Mouse (Mus musculus): ENCODE measurements around the gene Cxxc4. TPM values are rescaled to one million over a fixed set of nuclear protein-coding genes. Genes with fewer than 3 reads are reported as not detected.
A peak's percentile ranks its signal among the peaks of the same experiment; 100 is the strongest.
"Not testable (repeated sequence)": the region's sequence is repeated elsewhere in the genome, so short reads cannot be mapped to it uniquely, and the experiment has no call there.

The Cxxc4 gene
- under 1 TPM; 0.49 to 0.59 TPM for total RNA-seq (2021)
- long read RNA-seq, experiment 1, result 0 reads
- long read RNA-seq, experiment 2, full-length matches to known transcripts, result 1 of 1 reads
- long read RNA-seq, experiment 2, partial matches to known transcripts, result 0 of 1 reads
- long read RNA-seq, experiment 2, other reads (novel, unspliced or antisense), result 0 of 1 reads

GRCm38 (mm10) chr3:134236414-134237112, at the start of gene Cxxc4:
TSS of gene Cxxc4 (plus strand) at chr3:134236484.
- intact Hi-C loops (cut with DNase I), result no loop called here

DNA sequence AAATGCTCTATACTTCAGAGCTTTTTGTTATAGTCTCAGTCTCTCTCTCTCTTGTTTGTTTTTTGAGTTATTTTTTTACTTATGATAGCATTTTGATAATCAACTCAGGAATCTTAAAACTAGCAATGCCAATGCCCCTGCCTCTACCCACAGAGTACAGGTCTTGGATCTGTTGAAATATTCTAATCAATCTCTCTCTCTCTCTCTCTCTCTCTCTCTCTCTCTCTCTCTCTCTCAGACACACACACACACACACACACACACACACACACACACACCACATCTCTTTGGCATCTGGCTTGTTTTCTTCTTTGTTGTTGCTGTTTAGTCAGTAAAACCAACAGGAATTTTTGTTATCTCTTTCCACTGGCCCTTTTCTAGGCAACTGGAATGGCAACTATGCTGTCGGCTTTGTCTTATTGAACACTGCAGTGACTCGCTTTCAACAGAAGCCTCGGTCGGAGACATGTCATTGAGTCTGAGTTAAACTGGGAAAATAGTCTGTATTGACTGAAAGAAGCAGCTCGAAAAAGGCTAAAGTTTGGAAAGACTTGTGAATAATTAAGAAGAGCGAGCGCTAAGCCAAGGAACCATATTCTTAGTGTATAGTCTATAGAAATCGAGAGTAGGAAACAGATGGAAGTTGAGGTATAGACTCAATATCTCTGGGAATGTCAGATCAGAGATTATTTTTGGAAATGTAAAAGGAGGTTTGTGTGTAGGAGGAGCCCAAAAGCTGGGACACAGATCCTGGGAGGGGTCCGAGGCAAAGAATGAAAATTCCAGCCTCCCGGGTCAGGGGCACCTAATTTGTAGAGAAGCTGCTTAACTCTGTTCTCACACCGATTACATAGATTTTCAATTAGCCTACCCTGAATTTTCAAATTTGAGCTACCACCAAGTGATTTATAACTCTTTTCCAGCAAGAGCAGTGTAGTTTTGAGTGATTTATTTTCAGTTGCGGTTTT, 47.0 kb upstream of the Cxxc4 start:
- no peak for DNase-seq
- intact Hi-C loops (cut with DNase I), result no loop called here

More at GRCm38 (mm10) chr3:134236414-134237112, at the start of gene Cxxc4:
- no peak for DNase-seq

DNA sequence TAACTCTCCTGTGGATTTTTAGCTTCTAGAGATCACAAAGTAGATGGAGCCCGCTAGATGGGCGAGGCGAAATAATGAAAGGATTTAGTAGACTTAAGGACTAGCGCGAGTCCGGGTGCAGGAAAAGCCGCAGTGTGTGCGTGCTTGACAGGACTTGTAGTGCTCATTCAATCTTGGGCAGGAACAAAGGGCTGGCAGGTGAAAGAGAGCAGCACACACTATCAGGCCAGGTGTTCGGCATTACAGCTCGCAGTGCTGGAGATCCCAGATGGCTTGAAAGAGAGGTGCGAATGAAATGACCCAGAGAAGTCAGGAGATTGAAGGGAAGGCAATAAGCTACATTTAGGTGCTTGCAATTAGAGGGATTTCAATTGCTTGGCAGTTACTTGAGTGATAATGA, 46.2 kb upstream of the Cxxc4 start:
- intact Hi-C loops (cut with DNase I), result no loop called here
- no peak for DNase-seq

GRCm38 (mm10) chr3:134199892-134200291, 36.4 kb upstream of the Cxxc4 start:
- DNase-seq, result no peak
- intact Hi-C loops (cut with DNase I), result no loop called here

- intact Hi-C loops (cut with DNase I), result no loop called here
- DNase-seq, result no peak
Observed at GRCm38 (mm10) chr3:134206624-134207023, 29.7 kb upstream of the Cxxc4 start.

GRCm38 (mm10) chr3:134210950-134211349, 25.3 kb upstream of the Cxxc4 start:
- DNase-seq, result no peak
- intact Hi-C loops (cut with DNase I), result no loop called here

DNA sequence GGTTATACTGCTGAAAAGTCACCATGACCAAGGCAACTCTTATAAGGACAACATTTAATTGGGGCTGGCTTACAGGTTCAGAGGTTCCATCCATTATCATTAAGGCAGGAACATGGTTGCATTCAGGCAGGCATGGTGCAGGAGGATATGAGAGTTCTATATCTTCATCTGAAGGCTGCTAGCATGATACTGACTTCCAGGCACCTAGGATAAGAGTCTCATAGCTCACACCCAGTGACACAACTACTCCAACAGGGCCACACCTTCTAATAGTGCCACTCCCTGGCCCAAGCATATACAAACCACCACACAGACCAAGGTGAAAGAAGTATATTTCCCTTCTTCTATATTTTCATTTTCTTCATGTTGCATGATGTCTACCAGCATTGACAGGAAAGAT, 16.4 kb upstream of the Cxxc4 start:
- intact Hi-C loops (cut with DNase I); DNase-seq: not testable (repeated sequence)

- intact Hi-C loops (cut with DNase I), result no loop called here
Observed at GRCm38 (mm10) chr3:134221002-134221401, 15.3 kb upstream of the Cxxc4 start.

GRCm38 (mm10) chr3:134222593-134222992, 13.7 kb upstream of the Cxxc4 start:
- no peak for DNase-seq
- intact Hi-C loops (cut with DNase I), result no loop called here

More at GRCm38 (mm10) chr3:134221002-134221401, 15.3 kb upstream of the Cxxc4 start:
- DNase-seq, result no peak

DNA sequence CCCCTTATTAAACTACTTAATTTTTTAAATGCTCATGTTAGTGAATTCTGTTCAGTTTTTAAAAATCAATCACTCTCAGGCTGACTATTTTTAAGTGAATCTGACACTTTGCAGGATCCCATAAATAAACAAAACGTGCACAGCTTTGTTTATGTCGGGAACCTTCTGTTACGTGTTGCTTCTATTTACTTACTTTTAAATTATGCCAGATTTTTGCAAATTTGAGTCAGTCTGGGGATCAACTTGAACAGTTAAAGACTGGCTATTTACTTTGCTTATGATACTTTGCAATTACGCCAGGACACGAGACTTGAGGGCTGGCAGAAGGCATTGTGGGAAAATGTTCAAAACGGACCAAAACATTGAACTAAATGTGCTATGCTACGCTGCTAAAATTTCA, 12.3 kb upstream of the Cxxc4 start:
- DNase-seq, result no peak
- intact Hi-C loops (cut with DNase I), result no loop called here

DNA sequence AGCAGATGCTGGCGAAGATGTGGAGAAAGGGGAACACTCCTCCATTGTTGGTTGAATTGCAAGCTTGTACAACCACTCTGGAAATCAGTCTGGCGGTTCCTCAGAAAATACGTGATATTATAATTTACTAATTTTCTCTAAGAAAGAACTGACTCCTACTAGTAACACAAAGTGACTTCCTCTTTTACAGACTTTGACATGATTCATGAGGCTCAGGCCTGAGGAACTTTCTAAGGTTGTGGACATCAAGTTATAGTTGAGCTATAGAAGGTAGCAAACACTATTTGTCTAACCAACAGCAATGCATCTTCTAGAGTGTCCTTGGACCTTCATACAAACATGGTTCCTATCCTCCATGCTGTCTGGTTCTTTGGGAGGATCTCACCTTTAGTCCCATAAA, 10.4 kb upstream of the Cxxc4 start:
- DNase-seq, result no peak
- intact Hi-C loops (cut with DNase I), result no loop called here

DNA sequence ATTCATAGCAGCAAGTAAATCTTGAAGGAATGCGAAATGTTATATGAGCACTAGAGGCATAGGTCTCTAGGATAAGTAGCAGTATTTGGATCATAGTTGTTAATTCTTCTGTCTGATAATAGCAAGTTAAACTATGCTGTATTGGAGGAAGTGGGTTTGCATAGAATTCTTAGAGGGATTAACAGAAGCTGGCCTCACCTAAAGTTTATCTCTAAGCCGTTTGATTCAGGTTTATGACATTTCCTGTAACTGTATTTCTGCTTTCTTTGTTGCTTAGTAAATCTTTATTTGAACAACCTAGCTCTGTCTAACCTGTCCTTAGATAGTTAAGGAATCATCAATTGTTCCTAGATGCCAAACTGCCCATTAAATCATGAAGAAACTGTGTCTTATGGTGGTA, 3.5 kb upstream of the Cxxc4 start:
- intact Hi-C loops (cut with DNase I), result no loop called here
- DNase-seq, result no peak

- peak; percentile 31 to 41 for DNase-seq
- intact Hi-C loops (cut with DNase I), result no loop called here
Observed at GRCm38 (mm10) chr3:134235491-134236413, 532 bp upstream of the Cxxc4 start.

DNA sequence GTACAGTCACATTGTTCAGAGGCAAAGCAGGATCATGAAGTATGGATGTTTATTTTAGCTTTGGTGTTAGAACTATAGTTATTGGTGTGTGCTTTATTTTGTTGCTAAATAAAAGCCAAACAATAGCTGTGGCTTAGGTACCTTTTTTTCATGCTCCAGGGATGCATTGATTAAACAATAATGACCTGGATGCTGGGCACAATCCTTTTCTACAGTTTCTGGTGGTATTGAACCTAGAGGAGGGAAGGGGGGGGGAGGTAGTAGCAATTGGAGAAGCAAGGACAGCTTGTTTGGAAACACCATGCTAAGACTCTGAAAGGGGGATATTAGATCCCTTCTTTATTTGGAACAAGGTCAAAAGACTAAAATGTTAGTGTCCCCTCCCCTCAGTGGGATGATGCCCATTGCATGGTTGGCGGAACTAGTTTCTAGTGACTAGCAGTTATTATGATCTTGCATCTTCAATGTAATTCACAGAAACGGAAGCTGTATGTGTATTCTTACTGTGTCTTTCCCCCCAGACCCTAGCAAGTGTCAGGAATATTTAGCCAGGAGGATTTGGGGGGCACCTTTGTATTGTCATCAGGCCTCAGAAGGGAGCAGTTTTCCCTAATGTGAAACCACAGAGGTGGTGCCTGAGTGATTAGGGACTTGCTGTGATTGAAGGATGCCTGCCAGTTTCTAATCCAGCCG, 975 bp downstream of the Cxxc4 start:
- no peak for DNase-seq
- intact Hi-C loops (cut with DNase I), result no loop called here

GRCm38 (mm10) chr3:134238621-134239310, 2.5 kb downstream of the Cxxc4 start:
- no peak for DNase-seq
- intact Hi-C loops (cut with DNase I), result no loop called here

GRCm38 (mm10) chr3:134239321-134239970, 3.2 kb downstream of the Cxxc4 start:
- intact Hi-C loops (cut with DNase I), result no loop called here
- DNase-seq, result peak; percentile 13 to 20

GRCm38 (mm10) chr3:134239971-134240717, 3.9 kb downstream of the Cxxc4 start:
- intact Hi-C loops (cut with DNase I), result no loop called here
- DNase-seq, result peak; percentile 33 to 34

- intact Hi-C loops (cut with DNase I), result no loop called here
- DNase-seq, result no peak
Observed at GRCm38 (mm10) chr3:134240718-134241025, 4.4 kb downstream of the Cxxc4 start.

Data from gastrocnemius, postnatal 36 days (tissue).